Mouse (Mus musculus): ENCODE results near the gene Gal3st3. TPM values are rescaled to one million over a fixed set of nuclear protein-coding genes. Genes with fewer than 3 reads are reported as not detected.
"Not testable (repeated sequence)": the region's sequence is repeated elsewhere in the genome, so short reads cannot be mapped to it uniquely, and the experiment has no call there.

The Gal3st3 gene
- total RNA-seq, 4 experiments from 2014 or later, result 22.3 to 32.9 (median 25.1) TPM

DNA sequence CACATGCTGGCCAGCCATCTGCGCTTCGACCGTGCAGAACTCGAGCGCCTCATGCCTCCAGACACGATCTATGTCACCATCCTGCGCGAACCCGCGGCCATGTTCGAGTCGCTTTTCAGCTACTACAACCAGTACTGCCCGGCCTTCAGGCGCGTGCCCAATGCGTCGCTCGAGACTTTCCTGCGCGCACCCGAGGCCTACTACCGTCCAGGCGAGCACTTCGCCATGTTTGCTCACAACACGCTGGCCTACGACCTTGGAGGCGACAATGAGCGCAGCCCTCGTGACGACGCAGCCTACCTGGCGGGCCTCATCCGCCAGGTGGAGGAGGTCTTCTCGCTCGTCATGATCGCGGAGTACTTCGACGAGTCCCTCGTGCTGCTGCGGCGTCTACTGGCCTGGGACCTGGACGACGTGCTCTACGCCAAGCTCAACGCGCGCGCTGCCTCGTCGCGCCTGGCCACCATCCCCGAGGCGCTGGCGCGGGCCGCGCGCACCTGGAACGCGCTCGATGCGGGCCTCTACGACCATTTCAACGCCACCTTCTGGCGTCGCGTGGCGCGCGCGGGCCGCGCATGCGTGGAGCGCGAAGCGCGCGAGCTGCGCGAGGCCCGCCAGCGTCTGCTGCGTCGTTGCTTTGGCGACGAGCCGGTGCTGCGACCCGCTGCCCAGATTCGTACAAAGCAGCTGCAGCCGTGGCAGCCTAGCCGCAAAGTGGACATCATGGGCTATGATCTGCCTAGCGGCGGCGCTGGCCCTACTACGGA, 9.0 kb downstream of the Gal3st3 start:
- DNase-seq (ENCODE audit: low spot score), result no peak

GRCm38 (mm10) chr19:5309025-5309424, 10.9 kb downstream of the Gal3st3 start:
- DNase-seq (ENCODE audit: low spot score), result no peak

- no peak for DNase-seq (ENCODE audit: low spot score)
These were observed 15.1 kb downstream of the Gal3st3 start for GRCm38 (mm10) chr19:5313189-5313588.

GRCm38 (mm10) chr19:5323801-5324200, 25.7 kb downstream of the Gal3st3 start:
- DNase-seq (ENCODE audit: low spot score), result no peak

DNA sequence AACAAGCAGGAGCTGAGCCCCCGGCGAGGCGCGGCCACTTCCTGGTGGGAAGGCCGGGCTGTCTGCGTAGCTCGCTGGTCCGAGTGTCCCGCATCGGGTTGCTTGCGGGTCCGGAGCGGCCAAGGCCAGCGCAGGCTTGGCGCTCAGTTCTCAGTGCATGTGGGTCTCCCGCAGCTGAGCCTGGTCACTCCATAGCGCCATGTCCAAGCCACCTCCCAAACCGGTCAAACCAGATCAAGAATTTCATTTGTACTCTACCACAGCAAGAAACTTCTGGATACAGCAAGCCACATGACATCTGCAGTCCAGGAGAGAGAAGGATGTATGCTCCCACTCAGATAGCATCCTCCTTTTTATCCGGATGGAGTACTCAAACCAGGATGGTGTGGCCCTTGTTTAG, 29.8 kb downstream of the Gal3st3 start:
- no peak for DNase-seq (ENCODE audit: low spot score)

GRCm38 (mm10) chr19:5334741-5335140, 36.6 kb downstream of the Gal3st3 start:
- DNase-seq (ENCODE audit: low spot score), result no peak

- DNase-seq (ENCODE audit: low spot score), result no peak
These were observed 37.3 kb downstream of the Gal3st3 start, which contains the start of gene Catsper1 for GRCm38 (mm10) chr19:5335441-5335840. Catsper1 (plus strand) TSS chr19:5335741.

DNA sequence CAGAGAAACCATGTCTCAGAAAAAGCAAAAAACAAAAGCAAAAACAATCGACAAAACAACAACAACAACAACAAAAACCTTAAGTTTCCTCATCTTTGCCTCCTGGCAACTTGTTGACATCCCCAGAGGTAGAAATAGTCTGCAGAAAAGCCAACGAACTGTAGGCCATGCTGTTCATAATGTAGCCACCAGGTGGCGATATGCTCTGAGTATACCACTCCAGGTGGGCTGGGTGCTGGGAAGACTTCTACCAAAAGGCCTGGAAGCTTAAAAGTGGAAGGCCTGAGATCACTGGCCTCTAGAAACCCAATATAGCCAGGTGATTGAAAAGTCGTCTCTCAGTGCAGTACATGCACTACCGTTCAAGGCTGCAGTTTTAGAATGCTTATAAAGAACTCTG, 39.8 kb downstream of the Gal3st3 start:
- peak; percentile 77 for DNase-seq (ENCODE audit: low spot score)

DNA sequence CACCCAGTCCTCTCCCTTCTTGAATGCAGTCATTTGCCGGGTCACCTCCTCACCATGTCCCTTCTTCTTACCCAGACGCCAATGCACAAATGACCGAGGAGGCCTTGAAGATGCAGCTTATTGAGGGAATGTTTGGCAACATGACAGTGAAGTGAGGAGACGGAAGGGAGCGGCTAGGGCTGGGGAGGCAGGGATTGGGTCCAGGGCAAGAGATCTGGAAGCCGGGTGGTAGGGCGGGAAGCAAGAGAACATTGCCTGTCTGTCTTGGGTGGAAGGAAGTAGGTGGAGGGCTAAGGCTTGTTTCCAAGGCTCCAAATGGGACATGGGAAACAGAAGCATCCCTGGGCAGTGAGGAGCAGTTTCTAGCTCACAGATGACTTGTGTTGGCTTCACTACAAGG, 43.2 kb downstream of the Gal3st3 start:
- DNase-seq (ENCODE audit: low spot score), result peak; percentile 69

DNA sequence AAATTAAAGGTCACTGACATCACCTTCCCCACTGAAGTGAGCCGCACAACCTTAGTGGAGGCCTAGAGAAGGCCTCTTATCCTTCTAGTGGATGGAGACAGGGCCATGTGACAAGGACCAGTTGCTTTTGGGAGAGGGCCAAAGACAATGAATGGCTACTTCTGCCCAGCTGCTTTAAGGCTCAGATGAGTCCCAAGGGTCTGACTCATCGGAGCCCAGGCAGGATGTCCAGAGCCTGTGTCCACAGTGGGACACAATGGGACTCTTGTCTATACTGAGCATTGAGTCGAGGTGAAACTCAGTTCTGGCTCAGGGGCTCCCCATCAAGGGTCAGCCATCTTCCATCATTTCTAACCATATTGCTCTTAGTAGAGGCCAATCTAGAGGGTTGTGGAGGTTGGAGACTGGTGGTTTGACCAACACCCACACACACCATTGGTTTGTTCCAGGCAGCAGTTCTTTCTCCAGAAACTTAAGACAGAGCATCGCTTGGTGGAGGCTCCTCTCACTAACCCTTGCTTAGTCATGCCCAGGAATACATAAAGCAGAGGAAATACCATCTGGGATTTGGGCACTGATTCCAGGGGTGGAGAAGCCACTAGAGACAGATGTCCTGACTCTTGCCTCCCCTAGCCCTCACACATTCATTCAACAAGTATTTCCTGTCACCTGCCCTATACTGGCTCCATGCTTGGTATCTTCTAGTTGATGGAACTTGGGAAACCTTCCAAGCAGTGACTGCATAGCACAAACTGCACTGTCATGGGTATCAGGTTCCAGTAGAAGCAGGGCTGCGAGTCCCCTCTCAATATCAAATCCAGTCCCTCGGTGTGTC, 47.4 kb downstream of the Gal3st3 start:
- DNase-seq (ENCODE audit: low spot score), result peak; percentile 84

DNA sequence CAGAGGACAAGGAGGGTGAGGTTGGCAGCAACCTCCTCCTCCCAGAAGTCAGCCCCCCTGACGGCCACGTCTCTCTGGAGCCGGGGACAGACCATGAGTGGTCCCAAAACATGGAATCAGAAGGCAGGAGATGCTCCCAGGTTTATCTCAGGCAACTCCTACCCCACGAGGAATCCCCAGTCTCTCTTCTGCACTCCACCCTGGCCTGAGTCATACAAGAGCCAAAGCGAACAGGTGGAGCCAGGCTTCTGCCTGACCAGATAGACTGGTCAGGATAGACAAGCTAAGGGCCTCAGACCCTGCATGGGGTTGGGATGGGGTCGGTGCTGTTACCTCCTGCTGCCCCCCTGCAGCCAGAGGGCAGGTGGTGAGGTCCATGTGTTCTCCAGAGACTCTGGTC, 49.9 kb downstream of the Gal3st3 start:
- DNase-seq (ENCODE audit: low spot score), result no peak

GRCm38 (mm10) chr19:5348526-5349501, 50.7 kb downstream of the Gal3st3 start:
- peak; percentile 45 for DNase-seq (ENCODE audit: low spot score)

DNA sequence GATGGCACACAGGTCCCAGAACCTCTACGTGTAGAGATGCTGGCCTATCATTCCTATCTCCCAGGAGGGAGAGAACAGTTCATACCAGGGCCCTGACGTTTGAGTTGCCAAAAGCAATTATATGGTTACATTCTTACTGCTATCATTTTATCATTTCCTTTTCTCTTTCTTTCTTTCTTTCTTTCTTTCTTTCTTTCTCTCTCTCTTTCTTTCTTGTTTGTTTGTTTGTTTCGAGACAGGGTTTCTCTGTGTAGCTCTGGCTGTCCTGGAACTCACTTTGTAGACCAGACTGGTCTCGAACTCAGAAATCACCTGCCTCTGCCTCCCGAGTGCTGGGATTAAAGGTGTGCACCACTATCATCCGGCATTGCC, 51.4 kb downstream of the Gal3st3 start, which contains the start of gene Cst6:
Gene Cst6 (minus strand): TSS at position 73 of the 372 bp plus-strand sequence.
- DNase-seq (ENCODE audit: low spot score), result not testable (repeated sequence)

DNA sequence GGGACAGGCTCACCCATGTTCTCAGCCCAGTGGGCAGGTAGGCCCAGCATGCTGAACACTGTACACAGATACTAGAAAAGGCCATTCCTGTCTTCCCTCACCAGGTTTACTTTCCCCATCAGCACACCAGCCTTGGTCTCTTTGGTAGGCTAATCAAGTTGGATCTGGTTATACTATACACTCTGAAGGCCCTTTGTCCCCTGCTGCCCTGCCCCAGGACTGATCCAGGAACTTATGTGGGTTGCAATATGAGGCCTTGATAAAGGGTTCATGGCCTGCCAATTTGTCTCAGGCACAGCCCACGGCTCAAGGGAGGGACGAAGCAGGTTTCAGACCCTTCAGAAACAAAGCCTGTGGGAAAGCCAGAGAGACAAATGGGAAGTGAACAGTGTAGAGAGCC, 55.5 kb downstream of the Gal3st3 start:
- no peak for DNase-seq (ENCODE audit: low spot score)

DNA sequence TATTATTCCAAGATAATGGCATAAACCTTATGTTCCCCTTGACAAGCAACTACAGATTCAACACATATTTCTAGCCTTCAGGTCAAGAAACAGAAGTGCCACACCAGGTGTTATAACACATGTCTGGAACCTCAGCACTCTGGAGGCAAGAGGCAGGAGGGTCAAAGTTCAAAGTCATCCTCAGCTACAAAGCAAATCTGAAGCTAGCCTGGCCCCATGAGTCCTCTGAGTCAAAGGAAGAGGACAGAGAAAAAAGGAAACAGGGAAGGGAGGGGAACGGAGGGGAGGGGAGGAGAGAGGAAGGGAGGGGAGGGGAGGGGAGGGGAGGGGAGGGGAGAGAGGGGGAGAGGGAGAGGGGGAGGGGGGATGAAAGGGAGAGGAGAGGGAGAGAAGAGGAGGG, 57.9 kb downstream of the Gal3st3 start:
- no peak for DNase-seq (ENCODE audit: low spot score)

Other genes with a start within 250 kb of the Gal3st3 start
- gene Rin1, start 247.8 kb upstream of the Gal3st3 start, total RNA-seq (2022), result 1 to 10 TPM in 3 of 4 experiments, under 1 TPM in 1; 0.79 to 2.6 (median 2.0) TPM
- gene Cd248, start 230.3 kb upstream of the Gal3st3 start, total RNA-seq (2022), result 1 to 10 TPM; 6.8 to 9.3 (median 8.7) TPM
- 1 to 10 TPM; 2.1 to 3.9 (median 3.2) TPM for gene Tmem151a, start 212.8 kb upstream of the Gal3st3 start, total RNA-seq (2022)
- 100 to 1,000 TPM; 104 to 113 (median 111) TPM for gene Yif1a, start 209.8 kb upstream of the Gal3st3 start, total RNA-seq (2022)
- under 1 TPM in 2 of 4 experiments, not detected in 2; 0.19 to 0.27 TPM for gene Cnih2, start 199.8 kb upstream of the Gal3st3 start, total RNA-seq (2022)
- gene Rab1b, start 191.3 kb upstream of the Gal3st3 start, total RNA-seq (2022), result 100 to 1,000 TPM; 185 to 214 (median 210) TPM
- gene Klc2, start 179.8 kb upstream of the Gal3st3 start, total RNA-seq (2022), result 10 to 100 TPM; 52.1 to 60.3 (median 58.6) TPM
- 10 to 100 TPM; 18.6 to 21.9 (median 20.8) TPM for gene Pacs1, start 25.2 kb upstream of the Gal3st3 start, total RNA-seq (2022)
- gene Sf3b2, start 2.9 kb upstream of the Gal3st3 start, total RNA-seq (2022), result 100 to 1,000 TPM; 108 to 125 (median 119) TPM
- gene Catsper1, start 37.4 kb downstream of the Gal3st3 start, total RNA-seq (2022), result not detected
- 10 to 100 TPM; 17.0 to 27.2 (median 23.5) TPM for gene Cst6, start 51.2 kb downstream of the Gal3st3 start, total RNA-seq (2022)
- 10 to 100 TPM; 15.7 to 21.5 (median 19.6) TPM for gene Eif1ad, start 68.4 kb downstream of the Gal3st3 start, total RNA-seq (2022)
- gene Banf1, start 68.8 kb downstream of the Gal3st3 start, total RNA-seq (2022), result 100 to 1,000 TPM; 110 to 123 (median 117) TPM
- 10 to 100 TPM; 53.9 to 61.4 (median 59.2) TPM for gene Sart1, start 90.4 kb downstream of the Gal3st3 start, total RNA-seq (2022)
- under 1 TPM; 0.25 to 0.75 (median 0.39) TPM for gene Tsga10ip, start 104.2 kb downstream of the Gal3st3 start, total RNA-seq (2022)
- 100 to 1,000 TPM; 337 to 351 (median 343) TPM for gene Drap1, start 126.6 kb downstream of the Gal3st3 start, total RNA-seq (2022)
- gene AI837181, start 126.8 kb downstream of the Gal3st3 start, total RNA-seq (2022), result 10 to 100 TPM; 34.1 to 40.6 (median 36.2) TPM
- gene Fosl1, start 149.2 kb downstream of the Gal3st3 start, total RNA-seq (2022), result under 1 TPM in 2 of 4 experiments, not detected in 2; 0.14 to 0.23 TPM
- gene Ccdc85b, start 159.6 kb downstream of the Gal3st3 start, total RNA-seq (2022), result 10 to 100 TPM in 1 of 4 experiments, 1 to 10 TPM in 3; 8.3 to 10.4 (median 8.9) TPM
- gene Fibp, start 162.3 kb downstream of the Gal3st3 start, total RNA-seq (2022), result 10 to 100 TPM; 41.3 to 52.3 (median 49.2) TPM
- gene Ctsw, start 170.2 kb downstream of the Gal3st3 start, total RNA-seq (2022), result under 1 TPM in 3 of 4 experiments, not detected in 1; 0.29 to 0.38 (median 0.37) TPM
- 10 to 100 TPM in 2 of 4 experiments, 1 to 10 TPM in 2; 6.5 to 11.2 (median 9.5) TPM for gene Efemp2, start 175.6 kb downstream of the Gal3st3 start, total RNA-seq (2022)
- 10 to 100 TPM; 15.8 to 27.3 (median 21.9) TPM for gene Mus81, start 190.1 kb downstream of the Gal3st3 start, total RNA-seq (2022)
- 100 to 1,000 TPM; 142 to 201 (median 170) TPM for gene Cfl1, start 192.1 kb downstream of the Gal3st3 start, total RNA-seq (2022)
- 1 to 10 TPM in 1 of 4 experiments, under 1 TPM in 3; 0.52 to 1.4 (median 0.81) TPM for gene 1700020D05Rik, start 205.5 kb downstream of the Gal3st3 start, total RNA-seq (2022)
- gene Snx32, start 212.2 kb downstream of the Gal3st3 start, total RNA-seq (2022), result 1 to 10 TPM; 3.7 to 6.5 (median 6.0) TPM

Measured in heart, adult 8-10 months (tissue).